18 mouse cellular contexts compared by ENCODE assay signal in genomic region chr4:35049742-35050058, GRCm38 (mm10).
DNase-seq lines count a peak whose midpoint lies in the region; ATAC-seq lines count a peak whose summit lies in the region.
"Had no signal": no experiment of that assay in that cellular context is flagged by ENCODE, and none has a peak within 500 bp of the region (broad histone marks: within the 10 kb centered on the region; RNA-seq: fewer than 3 reads in every experiment).

No protein-coding gene starts in this region.

- peak; percentile 51 for DNase-seq in embryo, embryonic 10 days (ENCODE audit: low spot score)
- DNase-seq in embryo, embryonic 10.5 days (ENCODE audit: low spot score) = no peak
- DNase-seq in kidney, postnatal 14 days = no peak
- DNase-seq in limb, embryonic 11.5 days (ENCODE audit: low spot score) = peak; percentile 24
- no peak for DNase-seq in Muller cell, postnatal 12 days (ENCODE audit: inconsistent ontology term)
- no peak for DNase-seq in hindbrain, embryonic 10.5 days (ENCODE audit: low spot score)
- DNase-seq: cerebellum, adult 2 months; cerebellum, postnatal 25 days; thymus, postnatal 25 days had no signal

- H3K9me3 ChIP-seq in kidney, embryonic 15.5 days (replicated peaks) = no peaks in the 10 kb centered on the region
- no peaks in the 10 kb centered on the region for H3K9me3 ChIP-seq in limb, embryonic 11.5 days (ENCODE audit: control insufficient read depth, low read length)
- no peaks in the 10 kb centered on the region for H3K9me3 ChIP-seq in hindbrain, embryonic 10.5 days
- H3K9me3 ChIP-seq: forebrain, embryonic 12.5 days; midbrain, embryonic 10.5 days; stomach, embryonic 15.5 days had no signal

- no peak overlapping the region for H3K4me2 ChIP-seq in kidney, embryonic 15.5 days
- no peak overlapping the region for H3K4me2 ChIP-seq in limb, embryonic 11.5 days (ENCODE audit: low read depth, severe bottlenecking)
- H3K4me2 ChIP-seq: forebrain, embryonic 12.5 days; stomach, embryonic 15.5 days had no signal

- no peaks in the 10 kb centered on the region for H3K36me3 ChIP-seq in kidney, embryonic 15.5 days
- H3K36me3 ChIP-seq in limb, embryonic 11.5 days (ENCODE audit: control insufficient read depth, insufficient read depth, low read length) = no peaks in the 10 kb centered on the region
- H3K36me3 ChIP-seq in hindbrain, embryonic 10.5 days = no peaks in the 10 kb centered on the region
- H3K36me3 ChIP-seq: forebrain, embryonic 12.5 days; midbrain, embryonic 10.5 days; stomach, embryonic 15.5 days had no signal

- no peak overlapping the region for H3K4me3 ChIP-seq in kidney, embryonic 15.5 days (replicated peaks)
- no peak overlapping the region for H3K4me3 ChIP-seq in brown adipose tissue, adult 24 weeks (ENCODE audit: insufficient read depth, low read depth, low read length)
- no peak overlapping the region for H3K4me3 ChIP-seq in limb, embryonic 11.5 days (ENCODE audit: low read depth, low read length)
- H3K4me3 ChIP-seq in hindbrain, embryonic 10.5 days = no peak overlapping the region
- H3K4me3 ChIP-seq: forebrain, embryonic 12.5 days; midbrain, embryonic 10.5 days; stomach, embryonic 15.5 days had no signal

- no peaks in the 10 kb centered on the region for H3K27me3 ChIP-seq in kidney, embryonic 15.5 days
- H3K27me3 ChIP-seq in limb, embryonic 11.5 days (ENCODE audit: control insufficient read depth, insufficient read depth, low read length) = no peaks in the 10 kb centered on the region
- no peaks in the 10 kb centered on the region for H3K27me3 ChIP-seq in hindbrain, embryonic 10.5 days (ENCODE audit: insufficient read depth, poor library complexity, severe bottlenecking)
- H3K27me3 ChIP-seq: forebrain, embryonic 12.5 days; stomach, embryonic 15.5 days had no signal

- peak; percentile 71; the same call in 1 of the 2 replicates for ATAC-seq in kidney, embryonic 15.5 days (replicated peaks; ENCODE audit: low FRiP score)
- peak; percentile 39; the same call in 1 of the 2 replicates for ATAC-seq in limb, embryonic 11.5 days (ENCODE audit: insufficient number of reproducible peaks, low FRiP score, low TSS enrichment, low read depth)
- ATAC-seq: hindbrain, postnatal 0 days; intestine, postnatal 0 days had no signal

- peaks cover 33% of the 10 kb centered on the region for H3K4me1 ChIP-seq in kidney, embryonic 15.5 days
- H3K4me1 ChIP-seq in brown adipose tissue, adult 24 weeks (ENCODE audit: control insufficient read depth, insufficient read depth, insufficient read length, low read length) = no peaks in the 10 kb centered on the region
- H3K4me1 ChIP-seq in limb, embryonic 11.5 days (ENCODE audit: control insufficient read depth, insufficient read depth, low read length) = peaks cover 5% of the 10 kb centered on the region; the same call in 1 of the 2 replicates
- H3K4me1 ChIP-seq in hindbrain, embryonic 10.5 days (replicated peaks) = peaks cover 12% of the 10 kb centered on the region

- no peak overlapping the region for H3K9ac ChIP-seq in kidney, embryonic 15.5 days
- H3K9ac ChIP-seq in limb, embryonic 11.5 days (ENCODE audit: low read length) = no peak overlapping the region
- H3K9ac ChIP-seq: forebrain, embryonic 12.5 days; liver, embryonic 14.5 days; stomach, embryonic 15.5 days had no signal

- H3K27ac ChIP-seq in kidney, embryonic 15.5 days = no peak overlapping the region
- H3K27ac ChIP-seq in brown adipose tissue, adult 24 weeks (replicated peaks; ENCODE audit: low read depth, low read length) = peak overlapping the region; percentile 69
- H3K27ac ChIP-seq in limb, embryonic 11.5 days (replicated peaks; ENCODE audit: low read depth, low read length) = no peak overlapping the region
- H3K27ac ChIP-seq in hindbrain, embryonic 10.5 days = no peak overlapping the region
- H3K27ac ChIP-seq: forebrain, embryonic 12.5 days; hindbrain, postnatal 0 days; liver, embryonic 14.5 days; macrophage; midbrain, embryonic 10.5 days; stomach, embryonic 15.5 days had no signal

- 28% methylated on average over 5 of the region's 5 CpGs for WGBS in kidney, embryonic 15.5 days
- 25% methylated on average over 5 of the region's 5 CpGs for WGBS in limb, embryonic 11.5 days
- 53% methylated on average over 5 of the region's 5 CpGs for WGBS in hindbrain, embryonic 10.5 days

Comparison
In these comparisons a context has a peak if more than half of its experiments do, and no peak if none do; other contexts are left out.
1. DNase-seq: peak in embryo, embryonic 10 days (single experiment) and limb, embryonic 11.5 days (single experiment); none in embryo, embryonic 10.5 days (single experiment), kidney, postnatal 14 days (single experiment), Muller cell, postnatal 12 days (single experiment) and hindbrain, embryonic 10.5 days (single experiment).